Mouse (Mus musculus) spleen, embryonic (tissue): Measurements from ENCODE around the gene Arrdc1.
"Not testable (repeated sequence)": the region's sequence is repeated elsewhere in the genome, so short reads cannot be mapped to it uniquely, and the experiment has no call there.

Source experiments
- CTCF ChIA-PET: fragments of 350-600 bp; sonication (Branson Sonifier 250); formaldehyde crosslinking; loops from one replicate; lab custom pipeline; 2022; lab: Charles Lee

The Arrdc1 gene

DNA sequence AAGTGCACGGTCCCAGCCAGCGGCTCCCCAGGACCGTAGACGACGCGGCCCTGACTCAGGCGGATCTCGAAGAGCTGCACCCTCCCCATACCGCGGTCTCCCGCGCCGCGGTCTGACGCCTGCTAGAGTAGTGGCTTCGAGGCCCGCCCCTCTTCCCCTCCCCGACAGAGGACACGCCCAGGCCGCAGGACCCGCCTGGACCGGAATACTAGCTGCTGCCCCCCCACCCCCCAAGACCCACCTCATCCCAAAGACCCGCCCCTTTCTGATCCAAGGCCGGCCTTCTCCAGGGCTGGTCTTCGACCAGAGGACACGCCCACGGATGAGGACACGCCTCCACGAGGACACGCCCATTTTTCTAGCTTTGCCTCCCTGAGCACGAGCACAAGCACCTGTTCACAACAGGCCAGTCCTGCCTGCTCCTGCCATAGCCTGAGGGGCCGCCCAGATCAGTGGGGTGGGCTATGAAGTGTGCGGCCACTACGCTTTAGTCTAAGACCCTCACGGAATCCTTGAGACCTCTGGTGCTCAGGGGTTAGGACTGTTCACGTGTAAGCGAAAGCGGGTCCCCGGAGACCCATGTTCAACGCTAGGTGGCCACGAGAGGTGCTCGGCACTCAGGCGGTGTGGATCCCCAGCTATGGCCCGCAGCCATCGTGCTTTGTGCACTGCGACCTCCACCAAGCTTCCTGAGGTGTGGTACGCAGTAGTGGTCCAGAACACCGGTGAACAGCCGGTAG is at the start of gene Arrdc1:
TSS of gene Arrdc1 (minus strand) at position 196 of the 740 bp plus-strand sequence.
- CTCF ChIA-PET: interaction anchor here (0.6 to 2.7 kb wide), 2 partner anchors 14 to 28 kb away, joined by 3 to 10 read pairs; partner anchors contain the start of gene Zmynd19

DNA sequence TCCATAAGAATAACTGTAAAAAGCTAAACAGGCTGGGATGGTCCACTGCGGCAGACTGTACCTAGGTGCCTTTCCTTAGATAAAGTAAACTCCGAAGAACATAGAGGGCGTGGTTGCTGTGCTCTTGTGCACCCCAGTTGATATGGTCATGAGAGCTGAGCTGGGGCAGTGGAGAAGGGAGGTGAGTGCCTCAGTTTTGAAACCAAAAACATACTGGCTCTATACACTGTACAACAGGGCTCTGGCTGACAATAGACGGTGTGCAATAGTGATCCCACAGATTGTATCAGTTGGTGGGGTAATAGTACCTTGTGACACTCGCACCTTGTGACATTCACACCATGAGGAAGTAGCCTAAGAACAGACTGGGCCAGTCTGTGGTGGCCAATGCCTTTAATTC is 41.9 kb upstream of the Arrdc1 start:
- CTCF ChIA-PET: no interaction called here

DNA sequence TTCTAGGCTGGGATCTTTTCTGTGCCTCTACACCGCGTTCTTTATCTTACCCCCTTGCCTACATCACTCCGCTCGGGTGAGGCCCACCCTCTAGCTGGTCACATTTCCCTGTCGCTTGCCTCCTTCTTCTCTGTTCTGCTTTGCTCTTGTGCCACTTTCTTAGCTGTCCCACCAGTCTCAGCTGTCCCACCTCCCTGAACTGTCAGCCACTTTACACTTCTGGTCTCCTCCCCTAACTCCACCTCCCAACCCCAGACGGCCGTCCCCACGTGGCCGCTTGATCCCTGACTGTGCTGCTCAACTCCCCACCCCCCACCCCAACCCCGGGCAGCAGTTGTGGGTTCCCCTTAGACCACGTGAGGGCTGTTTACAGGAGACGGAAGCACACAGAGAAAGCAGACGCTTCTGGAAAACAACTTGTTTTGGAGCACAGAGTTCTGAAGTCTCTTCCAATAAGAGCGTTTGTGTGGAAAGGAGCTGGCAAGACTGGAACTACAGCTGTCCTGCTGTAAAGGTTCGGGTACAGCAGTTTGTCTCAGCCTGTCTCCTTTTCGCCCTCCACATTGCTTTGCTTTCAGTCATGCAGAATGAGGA is 40.7 kb upstream of the Arrdc1 start, which contains the start of gene Pnpla7:
TSS of gene Pnpla7 (plus strand) at position 330 of the 594 bp plus-strand sequence.
- CTCF ChIA-PET: interaction anchor here (0.9 kb wide), 1 partner anchor 1017 kb away, joined by 4 read pairs; no protein-coding TSS in a partner anchor

DNA sequence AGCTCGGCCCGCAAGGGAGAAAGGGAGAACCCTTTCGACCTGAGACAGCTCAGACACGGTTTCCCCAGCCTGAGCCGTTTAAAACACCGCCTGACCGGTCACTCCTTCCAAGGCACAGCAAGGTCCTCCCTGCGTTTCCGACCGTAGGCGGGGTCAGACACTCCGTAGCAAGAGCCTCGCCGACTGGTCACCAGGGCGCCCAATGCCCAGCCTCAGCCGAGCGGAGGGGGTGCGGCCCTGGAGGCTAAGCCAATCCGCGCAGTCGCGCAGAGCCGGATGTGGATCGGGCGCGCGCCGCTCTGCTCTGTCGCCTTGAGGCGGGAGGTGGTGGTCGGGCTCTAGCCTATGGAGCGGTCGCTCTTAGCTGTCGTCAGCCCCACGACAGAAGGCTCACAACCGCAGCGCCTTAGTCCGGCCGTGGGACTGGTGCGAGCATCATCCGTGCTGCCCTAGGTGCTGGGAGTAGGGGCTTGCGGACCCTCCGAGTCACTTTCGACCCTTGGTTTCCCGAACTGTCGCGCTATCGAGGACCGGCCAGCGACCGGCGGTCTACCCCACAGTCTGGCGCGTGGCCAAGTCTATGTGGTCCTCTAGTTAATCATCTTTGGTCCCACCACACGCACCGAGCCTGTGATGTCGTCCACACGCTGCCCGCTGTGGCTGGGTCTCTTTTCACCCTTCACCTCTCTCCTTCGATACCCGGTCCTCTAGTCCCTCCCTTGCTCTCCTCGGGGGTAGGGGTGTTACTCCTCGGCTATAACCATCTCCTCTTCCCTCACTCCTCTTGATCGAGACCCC is 40.1 kb upstream of the Arrdc1 start, which contains the start of gene Mrpl41:
TSS of gene Mrpl41 (minus strand) at position 193 of the 798 bp plus-strand sequence.
- CTCF ChIA-PET: interaction anchor here (0.9 kb wide), 1 partner anchor 1018 kb away, joined by 4 read pairs; no protein-coding TSS in a partner anchor

DNA sequence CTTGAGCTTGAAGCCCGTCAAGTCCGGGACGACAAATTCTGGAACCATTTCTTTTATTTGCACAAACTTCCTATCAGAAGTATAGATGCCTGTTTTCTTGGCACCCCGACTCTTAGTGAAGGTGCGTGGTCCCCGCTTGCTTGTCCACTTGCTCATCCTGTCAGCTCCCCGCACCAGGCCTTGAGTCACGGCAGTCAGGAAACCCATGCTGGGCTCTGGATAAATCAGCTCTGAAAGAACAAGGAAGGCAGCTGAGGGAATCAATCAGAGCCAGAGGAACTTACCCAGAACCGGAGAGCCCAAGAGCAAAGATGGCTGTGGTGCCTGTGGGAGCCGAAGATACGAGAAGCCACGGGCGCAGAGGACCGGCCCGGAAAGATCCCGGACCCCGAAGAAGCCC is 39.4 kb upstream of the Arrdc1 start:
- CTCF ChIA-PET: not testable (repeated sequence)

DNA sequence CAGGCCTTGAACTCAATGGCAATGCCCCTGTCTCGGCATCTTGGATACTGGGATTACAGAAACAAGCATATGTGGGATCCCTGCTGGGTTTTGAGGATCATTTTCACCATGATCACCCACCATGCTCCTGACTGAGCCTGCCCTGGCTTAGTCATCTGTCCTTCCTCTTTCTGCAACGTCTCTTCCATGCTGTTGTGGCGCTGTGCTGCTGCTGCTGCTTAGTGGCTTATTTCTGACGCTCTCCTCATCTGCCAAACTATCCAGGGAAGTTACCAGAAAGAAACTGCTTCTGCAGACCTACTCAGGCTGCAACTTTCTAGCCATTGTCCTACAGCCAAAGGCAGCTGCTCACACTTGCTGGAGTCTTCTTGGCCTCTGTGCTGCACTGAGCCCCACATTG is 35.3 kb upstream of the Arrdc1 start:
- CTCF ChIA-PET: no interaction called here

DNA sequence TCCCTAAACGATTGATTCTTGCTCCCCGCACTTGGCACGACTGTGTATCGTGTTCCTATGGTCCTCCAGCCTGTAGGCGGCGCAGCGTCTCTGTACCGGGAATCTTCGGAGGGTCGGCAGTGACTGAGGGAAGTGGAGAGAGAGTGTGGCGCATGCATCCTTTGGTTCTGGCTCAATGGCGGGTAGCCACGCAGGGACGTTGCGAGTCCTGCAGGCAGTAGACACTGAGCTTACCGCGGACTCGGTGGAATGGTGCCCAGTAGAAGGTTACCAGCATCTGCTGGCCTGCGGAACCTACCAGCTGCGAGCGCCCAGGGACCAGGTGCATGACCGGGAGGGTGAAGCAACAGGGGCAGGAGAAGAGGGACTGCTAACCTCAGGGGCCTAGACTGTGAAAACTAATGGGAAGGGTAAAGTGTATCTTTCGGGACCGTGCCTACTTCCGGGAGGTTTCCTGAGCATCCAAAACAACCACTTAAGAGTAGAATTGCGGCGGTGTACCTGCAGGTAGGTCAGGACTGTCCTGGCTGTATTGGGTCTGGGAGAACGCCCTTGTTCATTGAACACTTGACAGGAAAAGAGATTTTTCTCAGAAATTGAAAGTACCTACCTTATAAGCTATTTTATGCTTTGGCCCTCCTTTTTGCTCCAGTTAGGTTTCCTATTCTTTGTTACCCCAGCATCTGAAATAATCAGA is 27.4 kb upstream of the Arrdc1 start, which contains the start of gene Dph7:
TSS of gene Dph7 (plus strand) at position 97 of the 697 bp plus-strand sequence.
- CTCF ChIA-PET: interaction anchor here (0.7 kb wide), 1 partner anchor 9 kb away, joined by 4 read pairs; no protein-coding TSS in a partner anchor

DNA sequence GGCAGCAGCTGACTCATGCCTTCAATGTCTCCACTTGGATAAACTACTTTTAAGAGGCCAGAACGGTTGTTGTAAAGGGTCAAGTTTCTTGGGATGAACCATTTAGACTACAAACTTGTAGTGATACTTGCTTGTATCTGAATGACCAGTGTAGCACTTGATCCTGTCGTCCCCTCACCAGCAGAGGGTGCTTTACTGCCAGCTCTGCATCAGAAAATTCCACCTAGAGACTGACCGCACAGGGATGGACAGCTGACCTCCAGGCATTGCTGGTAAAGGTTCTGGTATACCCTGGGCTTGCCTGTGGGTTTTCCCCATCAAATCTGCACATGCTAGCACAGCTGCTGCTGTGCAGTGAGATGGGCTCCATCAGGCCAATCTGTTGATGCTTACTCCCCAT is 25.9 kb upstream of the Arrdc1 start:
- CTCF ChIA-PET: interaction anchor here (0.6 to 0.8 kb wide), 2 partner anchors 12 to 77 kb away, joined by 3 to 11 read pairs; no protein-coding TSS in a partner anchor

DNA sequence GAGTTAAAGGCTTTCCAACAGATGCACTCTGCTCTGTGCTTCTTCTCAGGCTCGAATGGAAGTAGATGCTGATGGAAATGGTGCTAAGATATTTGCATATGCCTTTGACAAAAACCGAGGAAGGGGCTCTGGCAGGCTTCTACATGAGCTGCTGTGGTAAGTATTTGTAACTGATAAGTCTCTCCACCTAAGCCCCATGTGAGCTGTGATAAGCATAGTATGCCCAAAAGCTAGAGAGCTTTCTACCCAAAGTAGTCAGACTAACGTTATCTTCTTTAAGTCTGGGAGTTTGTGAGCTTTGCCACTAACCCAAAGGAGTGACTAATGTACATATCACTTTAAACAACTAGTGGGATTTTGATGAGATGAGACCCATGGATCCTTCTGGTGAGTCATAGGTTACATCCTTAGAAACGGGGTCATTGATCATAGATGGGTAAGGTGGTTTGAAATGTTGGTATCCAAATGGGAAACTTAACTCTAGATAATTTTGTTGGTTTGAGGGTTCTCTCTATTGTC is 17.5 kb upstream of the Arrdc1 start:
- CTCF ChIA-PET: no interaction called here

DNA sequence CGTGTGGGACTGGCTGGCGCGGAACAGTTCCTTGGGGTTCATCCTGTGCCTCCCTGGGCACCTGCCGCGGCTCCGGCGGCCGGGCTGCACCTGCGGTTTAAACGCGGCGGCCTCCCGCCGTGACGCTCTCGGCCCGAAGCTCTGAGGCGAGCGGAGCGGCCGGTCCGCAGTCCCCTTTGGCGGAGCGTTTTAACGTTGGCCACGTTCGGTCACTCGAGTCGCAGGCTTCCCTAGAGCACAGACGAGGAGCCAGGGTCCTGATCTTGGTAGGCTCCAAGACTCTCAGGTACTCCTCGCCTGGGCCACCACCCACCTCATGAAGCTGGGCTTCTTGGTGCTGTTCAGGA is 15.1 kb upstream of the Arrdc1 start:
- CTCF ChIA-PET: interaction anchor here (0.6 to 2.2 kb wide), 2 partner anchors 15 to 689 kb away, joined by 6 to 10 read pairs; partner anchors contain the start of gene Arrdc1

DNA sequence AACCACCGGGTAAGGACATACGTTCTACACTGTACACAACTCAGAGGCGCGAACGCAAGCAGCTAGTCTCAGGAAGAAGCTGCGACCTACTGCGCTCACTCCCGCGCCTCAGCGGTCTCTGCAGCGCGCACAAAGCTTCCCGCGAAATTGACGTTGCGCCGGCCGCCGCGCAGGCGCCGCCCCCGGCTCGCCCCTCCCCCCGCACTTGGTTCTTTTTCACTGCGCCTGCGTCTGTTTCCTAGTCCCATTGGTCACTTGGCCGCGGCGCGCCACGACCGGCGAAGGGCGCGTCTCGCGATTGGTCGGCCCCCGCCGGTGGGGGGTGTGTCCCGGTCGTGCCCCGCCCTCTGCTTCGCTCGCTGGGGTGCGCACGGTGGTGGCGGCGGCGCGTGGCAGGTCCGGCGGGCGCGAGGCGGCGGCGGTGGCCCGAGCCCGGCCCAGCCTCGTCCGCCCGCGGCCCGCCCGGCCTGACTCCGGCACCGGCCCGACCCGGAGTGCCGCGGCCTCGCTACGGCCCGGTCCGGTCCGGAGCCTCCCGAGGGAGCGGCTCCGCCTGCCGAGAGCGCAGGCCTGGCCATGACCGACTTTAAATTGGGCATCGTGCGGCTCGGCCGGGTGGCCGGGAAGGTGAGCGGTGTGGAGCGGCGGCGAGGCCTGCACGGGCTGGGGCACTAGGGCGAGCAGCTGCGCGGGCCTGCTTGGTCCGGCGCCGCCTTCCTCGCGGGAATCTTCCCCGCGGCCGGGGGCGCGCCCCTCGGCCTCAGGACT is 14.6 kb upstream of the Arrdc1 start, which contains the start of gene Zmynd19:
TSS of gene Zmynd19 (plus strand) at position 372 of the 768 bp plus-strand sequence.
- CTCF ChIA-PET: interaction anchor here (1.2 to 2.2 kb wide), 2 partner anchors 11 to 14 kb away, joined by 3 to 10 read pairs; partner anchors contain the start of gene Arrdc1

DNA sequence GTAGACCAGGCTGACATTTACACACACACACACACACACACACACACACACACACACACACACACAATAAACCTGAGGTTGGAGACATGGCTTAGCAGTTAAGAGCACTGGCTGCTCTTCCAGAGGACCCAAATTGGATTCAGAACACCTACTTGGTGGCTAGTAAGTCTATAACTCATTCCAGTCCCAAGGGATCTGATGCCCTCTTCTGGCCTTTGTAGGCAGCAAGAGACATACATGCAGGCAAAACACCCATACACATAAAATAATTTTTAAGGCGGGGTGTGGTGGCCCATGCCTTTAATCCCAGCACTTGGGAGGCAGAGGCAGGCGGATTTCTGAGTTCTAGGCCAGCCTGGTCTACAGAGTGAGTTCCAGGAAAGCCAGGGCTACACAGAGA is 9.3 kb upstream of the Arrdc1 start:
- CTCF ChIA-PET: not testable (repeated sequence)

DNA sequence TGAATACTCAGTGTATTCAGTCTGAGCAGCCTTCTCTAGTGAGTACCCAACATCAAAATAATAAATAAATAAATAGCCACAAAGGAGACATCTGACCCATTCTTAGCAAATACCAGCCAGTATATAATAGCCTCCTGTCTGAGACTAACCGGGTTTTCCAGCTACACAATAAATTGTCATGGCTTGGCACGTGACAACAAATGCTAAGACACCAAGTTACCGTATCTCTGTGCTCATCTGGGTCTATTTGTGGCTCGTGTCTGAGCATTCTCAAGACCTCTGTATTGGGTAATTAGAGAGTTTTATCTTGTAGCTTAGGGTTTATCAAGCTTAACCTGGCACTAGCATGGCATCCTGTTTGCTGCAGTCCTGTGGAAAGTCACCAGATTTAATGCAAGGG is 7.0 kb upstream of the Arrdc1 start:
- CTCF ChIA-PET: no interaction called here

DNA sequence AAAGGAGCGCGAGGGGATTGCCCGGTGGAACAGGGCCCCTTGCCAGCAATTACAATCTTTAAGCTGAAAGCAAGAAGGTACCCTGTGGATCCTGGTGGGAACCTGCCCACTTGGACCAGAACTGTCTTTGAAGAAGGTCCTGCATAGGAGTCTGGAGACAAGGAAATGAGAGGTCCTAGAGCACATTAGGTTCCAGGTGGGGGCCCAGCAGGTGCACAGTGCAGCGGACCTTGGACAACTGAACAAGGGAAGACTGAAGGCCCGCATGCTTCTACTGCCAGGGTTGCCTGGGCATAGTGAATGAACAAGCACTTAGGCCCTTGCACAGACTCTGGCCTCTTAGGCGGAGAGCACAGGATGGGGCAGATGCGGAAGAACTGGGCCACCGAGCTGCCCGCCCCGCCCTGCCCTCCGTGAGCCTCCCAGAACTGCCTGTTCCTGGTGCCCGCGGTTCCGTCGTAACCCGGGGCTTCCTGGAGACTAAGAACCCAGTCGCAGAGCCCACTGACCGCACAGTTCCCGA is 550 bp downstream of the Arrdc1 start:
- CTCF ChIA-PET: interaction anchor here (2.7 kb wide), 1 partner anchor 15 kb away, joined by 10 read pairs; the partner anchor contains the start of gene Zmynd19

DNA sequence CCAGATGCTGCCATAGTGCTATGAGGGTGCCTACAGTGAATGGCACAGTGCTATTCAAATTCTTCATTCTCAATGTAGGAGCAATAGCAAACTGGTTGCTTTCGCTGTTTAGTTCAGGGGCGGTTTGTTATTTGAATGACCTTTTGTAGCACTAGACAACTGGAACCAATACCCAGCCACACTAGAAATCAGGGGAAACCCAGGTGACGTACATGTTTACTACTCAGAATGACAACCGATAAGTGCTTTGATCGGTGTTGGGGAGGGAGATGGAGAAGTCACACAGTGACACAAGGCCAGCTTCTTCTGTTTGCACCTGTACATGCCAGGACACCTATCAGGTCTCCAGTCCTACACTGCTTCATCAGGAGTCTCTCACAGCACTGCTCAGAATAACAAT is 5.5 kb downstream of the Arrdc1 start:
- CTCF ChIA-PET: no interaction called here

DNA sequence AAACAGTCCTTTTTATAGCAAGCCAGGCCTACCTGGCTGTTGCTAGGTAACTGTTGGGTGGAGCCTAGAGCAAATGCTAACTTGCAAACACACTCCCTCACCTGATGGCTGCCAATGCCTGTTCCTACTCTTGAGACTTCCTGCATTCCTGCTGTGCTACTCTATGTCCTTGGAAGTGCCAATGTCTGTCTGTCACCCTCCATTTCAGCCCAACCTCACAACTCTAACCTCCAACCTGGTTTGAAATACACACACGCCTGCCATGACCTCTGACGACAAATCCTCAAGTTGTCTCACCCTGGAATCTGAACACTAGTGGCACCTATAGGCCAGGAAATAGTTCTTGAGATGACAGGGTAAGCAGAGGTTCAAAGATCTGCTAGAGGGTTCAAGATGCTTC is 5.9 kb downstream of the Arrdc1 start:
- CTCF ChIA-PET: no interaction called here

DNA sequence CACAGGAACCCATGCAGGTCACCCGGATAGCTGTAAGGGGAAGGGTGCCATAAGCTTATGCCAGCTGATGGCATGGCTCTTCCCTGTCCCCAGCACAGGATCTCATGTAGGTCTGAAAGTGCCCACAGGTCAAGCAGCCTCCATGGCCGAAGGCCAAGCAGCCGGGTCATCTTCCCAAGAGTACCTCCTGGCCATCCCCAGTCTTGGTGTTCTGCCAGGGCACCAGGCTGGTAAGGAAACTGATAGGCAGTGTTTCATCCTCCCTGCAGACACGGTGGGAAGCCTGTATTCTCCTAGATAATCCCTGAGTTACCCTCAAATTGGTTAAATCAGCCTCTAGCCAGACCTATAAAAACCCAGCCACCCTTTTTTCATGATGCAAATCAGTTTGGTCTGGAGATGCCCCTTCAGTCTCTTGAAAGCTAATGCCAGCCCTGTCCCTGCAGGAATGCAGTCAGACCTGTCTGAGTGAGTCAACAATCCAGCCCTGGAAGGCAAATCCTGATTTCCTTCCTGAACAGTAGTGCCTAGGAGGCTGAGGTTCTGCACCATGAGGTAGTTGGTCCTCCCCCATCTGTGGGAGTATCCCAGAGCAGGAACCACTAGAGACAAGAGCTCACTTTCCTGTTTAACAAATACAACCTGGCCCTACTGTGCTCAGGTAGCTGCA is 7.1 kb downstream of the Arrdc1 start:
- CTCF ChIA-PET: no interaction called here

DNA sequence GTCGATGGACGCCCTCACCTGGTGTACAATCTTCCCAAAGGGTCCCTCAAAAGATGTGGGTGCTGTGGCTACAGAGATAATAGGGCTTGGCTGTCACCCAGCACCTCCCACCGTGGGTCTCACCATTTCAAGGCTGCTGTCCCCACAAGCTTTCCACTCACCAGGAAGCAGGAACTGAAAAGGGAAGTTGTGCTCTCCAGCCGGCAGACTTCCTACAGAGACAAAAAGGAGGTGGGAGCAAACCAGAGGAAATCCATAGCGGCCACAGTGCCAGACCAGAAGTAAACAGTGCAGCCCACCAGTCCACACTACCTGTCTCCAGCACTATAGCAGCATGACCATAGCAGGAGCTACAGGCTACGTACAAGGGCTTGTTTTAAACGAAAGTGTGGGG is 8.1 kb downstream of the Arrdc1 start:
- CTCF ChIA-PET: interaction anchor here (0.6 kb wide), 1 partner anchor 21 kb away, joined by 11 read pairs; no protein-coding TSS in a partner anchor
